Mouse (Mus musculus) olfactory bulb, adult 2 months (tissue): Measurements from ENCODE around the gene Dusp12.

Source experiments
- CTCF ChIP-seq: fragments of 200-500 bp; IDR thresholded peaks from 2 replicates; pipeline ENCODE4 v1.5.1; 2012; ENCODE audit warnings: low read depth, mild to moderate bottlenecking, low read length, moderate library complexity; ENCODE audit not compliant: insufficient read depth
- POLR2A ChIP-seq: fragments of 200-500 bp; IDR thresholded peaks from 2 replicates; pipeline ENCODE4 v1.6.1; 2012; ENCODE audit warnings: mild to moderate bottlenecking, low read depth, low read length, moderate library complexity; ENCODE audit not compliant: insufficient read depth

GRCm38 (mm10) chr1:170867691-170868105, 17.6 kb downstream of the Dusp12 start, which contains the start of gene Atf6:
- TF ChIP-seq CTCF (no peak), POLR2A (no peak)
